Mouse (Mus musculus): ENCODE measurements around the gene Tmem86b. TPM values are rescaled to one million over a fixed set of nuclear protein-coding genes. Genes with fewer than 3 reads are reported as not detected.

Tmem86b gene
- polyA plus RNA-seq (2012; rRNA removed): 14.0 and 15.4 TPM in 2 replicates

GRCm38 (mm10) chr7:4631031-4631430 lies at the start of gene Tmem86b:
TSS of gene Tmem86b (minus strand) at chr7:4631422.

GRCm38 (mm10) chr7:4658912-4659551 lies 27.8 kb upstream of the Tmem86b start, which contains the start of gene Ppp6r1:
TSS of gene Ppp6r1 (minus strand) at chr7:4659019.

DNA sequence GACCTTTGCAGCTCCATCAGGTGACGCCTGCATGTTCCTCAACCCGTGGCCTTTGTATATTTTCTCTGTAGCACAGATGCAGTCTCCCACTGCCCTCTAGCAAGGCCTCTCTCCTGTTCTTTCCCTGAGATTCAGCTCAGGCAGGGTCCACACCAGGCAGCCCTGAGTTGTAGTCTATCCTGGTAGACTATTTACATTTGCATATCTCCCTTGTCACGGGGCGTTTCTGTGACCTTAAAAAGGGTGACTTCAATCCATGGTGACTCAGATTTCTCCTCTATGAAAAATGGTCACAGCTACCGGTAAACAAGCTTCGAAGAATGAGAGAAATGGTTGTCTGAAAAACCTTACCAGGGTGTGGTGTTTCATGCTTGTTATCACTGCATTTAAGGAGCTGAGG lies 27.3 kb downstream of the Tmem86b start, which contains the start of gene Ptprh:
Gene Ptprh, minus strand, starts transcription at position 169 of the 400 bp plus-strand sequence.

Other genes with a start within 250 kb of the Tmem86b start
- not detected in 2 replicates for gene Gp6, start 233.7 kb downstream of the Tmem86b start, polyA plus RNA-seq (2012; rRNA removed)
- gene Rdh13, start 185.8 kb downstream of the Tmem86b start, polyA plus RNA-seq (2012; rRNA removed): 18.7 and 19.6 TPM in 2 replicates
- 8.2 and 11.3 TPM in 2 replicates for gene Eps8l1, start 170.7 kb downstream of the Tmem86b start, polyA plus RNA-seq (2012; rRNA removed)
- gene Ppp1r12c, start 129.7 kb downstream of the Tmem86b start, polyA plus RNA-seq (2012; rRNA removed): 96.9 and 134 TPM in 2 replicates
- 1.5 and 2.1 TPM in 2 replicates for gene Tnnt1, start 115.0 kb downstream of the Tmem86b start, polyA plus RNA-seq (2012; rRNA removed)
- 215 and 244 TPM in 2 replicates for gene Tnni3, start 107.2 kb downstream of the Tmem86b start, polyA plus RNA-seq (2012; rRNA removed)
- 13.4 and 14.9 TPM in 2 replicates for gene Dnaaf3, start 99.0 kb downstream of the Tmem86b start, polyA plus RNA-seq (2012; rRNA removed)
- gene Syt5, start 83.9 kb downstream of the Tmem86b start, polyA plus RNA-seq (2012; rRNA removed): 6.4 and 7.0 TPM in 2 replicates
- gene Ptprh, start 27.4 kb downstream of the Tmem86b start, polyA plus RNA-seq (2012; rRNA removed): 0.18 and 0.23 TPM in 2 replicates
- gene Ppp6r1, start 27.6 kb upstream of the Tmem86b start, polyA plus RNA-seq (2012; rRNA removed): 124 and 125 TPM in 2 replicates
- 85.5 and 91.1 TPM in 2 replicates for gene Hspbp1, start 53.6 kb upstream of the Tmem86b start, polyA plus RNA-seq (2012; rRNA removed)
- 12.9 and 13.8 TPM in 2 replicates for gene Brsk1, start 59.2 kb upstream of the Tmem86b start, polyA plus RNA-seq (2012; rRNA removed)
- gene Tmem150b, start 93.8 kb upstream of the Tmem86b start, polyA plus RNA-seq (2012; rRNA removed): 0.82 and 0.95 TPM in 2 replicates
- 189 and 218 TPM in 2 replicates for gene Kmt5c, start 108.7 kb upstream of the Tmem86b start, polyA plus RNA-seq (2012; rRNA removed)
- gene Cox6b2, start 121.7 kb upstream of the Tmem86b start, polyA plus RNA-seq (2012; rRNA removed): 26.8 and 59.2 TPM in 2 replicates
- gene Fam71e2, start 139.9 kb upstream of the Tmem86b start, polyA plus RNA-seq (2012; rRNA removed): 0.05 and 0.06 TPM in 2 replicates
- 1.1 and 1.2 TPM in 2 replicates for gene Il11, start 151.4 kb upstream of the Tmem86b start, polyA plus RNA-seq (2012; rRNA removed)
- gene Tmem190, start 151.5 kb upstream of the Tmem86b start, polyA plus RNA-seq (2012; rRNA removed): not detected in 2 replicates
- gene Tmem238, start 158.2 kb upstream of the Tmem86b start, polyA plus RNA-seq (2012; rRNA removed): 88.3 and 125 TPM in 2 replicates
- gene Rpl28, start 161.5 kb upstream of the Tmem86b start, polyA plus RNA-seq (2012; rRNA removed): 545 and 557 TPM in 2 replicates
- gene Ube2s, start 181.2 kb upstream of the Tmem86b start, polyA plus RNA-seq (2012; rRNA removed): 228 and 308 TPM in 2 replicates
- gene Shisa7, start 213.3 kb upstream of the Tmem86b start, polyA plus RNA-seq (2012; rRNA removed): 2.5 and 3.9 TPM in 2 replicates
- 28.1 and 35.4 TPM in 2 replicates for gene Isoc2b, start 238.8 kb upstream of the Tmem86b start, polyA plus RNA-seq (2012; rRNA removed)
- 23.7 and 25.1 TPM in 2 replicates for gene Isoc2a, start 245.7 kb upstream of the Tmem86b start, polyA plus RNA-seq (2012; rRNA removed)

All from ovary, adult 2 months (tissue).